Mouse (Mus musculus) midbrain, embryonic 12.5 days (tissue): Measurements from ENCODE around the gene Supt5. TPM values are rescaled to one million over a fixed set of nuclear protein-coding genes. Genes with fewer than 3 reads are reported as not detected.

Experiments
- ATAC-seq: fragments of 200-750 bp; cut with Nextera tagmentation; 2 replicates; pipeline ENCODE4 v1.8.0; 2017; ENCODE audit warnings: low read depth, moderate TSS enrichment, moderate library complexity; ENCODE audit not compliant: low FRiP score
- H3K27ac ChIP-seq: fragments of 300-500 bp; sonication (generic); replicated peaks from 2 replicates; pipeline ENCODE4 v1.5.1; 2016; ENCODE audit warnings: mild to moderate bottlenecking
- H3K27me3 ChIP-seq: fragments of 300-500 bp; sonication (generic); 2 replicates; pipeline ENCODE4 v1.6.1; 2016; ENCODE audit warnings: mild to moderate bottlenecking
- H3K36me3 ChIP-seq: fragments of 300-500 bp; sonication (generic); 2 replicates; pipeline ENCODE4 v1.6.1; 2016
- H3K4me1 ChIP-seq: fragments of 300-500 bp; sonication (generic); 2 replicates; pipeline ENCODE4 v1.6.1; 2016
- H3K4me2 ChIP-seq: fragments of 300-500 bp; sonication (generic); replicated peaks from 2 replicates; pipeline ENCODE4 v1.6.1; 2016; ENCODE audit warnings: mild to moderate bottlenecking, moderate library complexity
- H3K4me3 ChIP-seq: fragments of 300-500 bp; sonication (generic); 2 replicates; pipeline ENCODE4 v1.5.1; 2016; ENCODE audit warnings: mild to moderate bottlenecking
- H3K9ac ChIP-seq: fragments of 300-500 bp; sonication (generic); replicated peaks from 2 replicates; pipeline ENCODE4 v1.6.1; 2016; ENCODE audit warnings: mild to moderate bottlenecking, moderate library complexity
- H3K9me3 ChIP-seq: fragments of 300-500 bp; sonication (generic); 2 replicates; pipeline ENCODE4 v1.6.1; 2016; ENCODE audit warnings: mild to moderate bottlenecking
- WGBS: fragments of 180-500 bp; shearing (Covaris S2); methylation state at CpG from one replicate; pipeline ENCODE4 v1.1.7; 2016; 5-methylcytosine and 5-hydroxymethylcytosine counted together
- polyA plus RNA-seq: library from polyadenylated mRNA; unstranded; fragments of >200 nt; fragmentation: Nextera tagmentation; extraction: Ambion mirVana; gene quantifications from 2 replicates; pipeline ENCODE4 v1.2.1, GENCODE M21; 2016

Gene Supt5
- polyA plus RNA-seq, 1 experiment from 2014 or later, result 105 TPM

DNA sequence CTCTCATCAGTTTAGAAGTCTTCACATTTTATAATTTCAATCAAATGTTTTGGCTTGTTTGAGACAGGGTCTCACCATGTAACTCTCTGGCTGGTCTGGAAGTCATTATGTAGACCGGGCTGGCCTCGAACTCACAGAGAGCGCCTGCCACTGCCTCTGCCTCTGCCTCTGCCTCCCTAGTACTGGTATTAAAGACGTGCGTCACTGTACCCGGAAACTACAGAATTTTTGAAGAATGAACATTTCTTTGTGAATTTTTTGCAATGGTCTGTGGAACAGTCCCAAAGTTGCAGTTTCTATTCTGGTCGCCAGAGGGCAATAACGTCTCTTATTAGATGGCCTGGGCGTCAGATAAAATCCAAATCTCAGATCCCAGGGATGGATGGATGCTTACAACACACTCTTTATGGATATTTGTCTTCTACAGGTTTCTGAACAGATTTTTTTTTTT is 34.6 kb upstream of the Supt5 start:
- peak overlapping the region; percentile 81 for H3K4me3 ChIP-seq
- H3K9ac ChIP-seq, result no peak overlapping the region
- ATAC-seq, result 0 out of 2 replicates have a peak, but pooled peaks have one; percentile 3
- peaks cover 20% of the 10 kb centered on the region; the same call in 1 of the 2 replicates for H3K36me3 ChIP-seq
- H3K9me3 ChIP-seq, result no peaks in the 10 kb centered on the region
- H3K27ac ChIP-seq, result peak overlapping the region; percentile 91
- peaks cover 16% of the 10 kb centered on the region for H3K27me3 ChIP-seq
- WGBS, result under 1% methylated on average over 9 of the region's 9 CpGs
- H3K4me1 ChIP-seq, result peaks cover 52% of the 10 kb centered on the region
- peak overlapping the region; percentile 87 for H3K4me2 ChIP-seq

DNA sequence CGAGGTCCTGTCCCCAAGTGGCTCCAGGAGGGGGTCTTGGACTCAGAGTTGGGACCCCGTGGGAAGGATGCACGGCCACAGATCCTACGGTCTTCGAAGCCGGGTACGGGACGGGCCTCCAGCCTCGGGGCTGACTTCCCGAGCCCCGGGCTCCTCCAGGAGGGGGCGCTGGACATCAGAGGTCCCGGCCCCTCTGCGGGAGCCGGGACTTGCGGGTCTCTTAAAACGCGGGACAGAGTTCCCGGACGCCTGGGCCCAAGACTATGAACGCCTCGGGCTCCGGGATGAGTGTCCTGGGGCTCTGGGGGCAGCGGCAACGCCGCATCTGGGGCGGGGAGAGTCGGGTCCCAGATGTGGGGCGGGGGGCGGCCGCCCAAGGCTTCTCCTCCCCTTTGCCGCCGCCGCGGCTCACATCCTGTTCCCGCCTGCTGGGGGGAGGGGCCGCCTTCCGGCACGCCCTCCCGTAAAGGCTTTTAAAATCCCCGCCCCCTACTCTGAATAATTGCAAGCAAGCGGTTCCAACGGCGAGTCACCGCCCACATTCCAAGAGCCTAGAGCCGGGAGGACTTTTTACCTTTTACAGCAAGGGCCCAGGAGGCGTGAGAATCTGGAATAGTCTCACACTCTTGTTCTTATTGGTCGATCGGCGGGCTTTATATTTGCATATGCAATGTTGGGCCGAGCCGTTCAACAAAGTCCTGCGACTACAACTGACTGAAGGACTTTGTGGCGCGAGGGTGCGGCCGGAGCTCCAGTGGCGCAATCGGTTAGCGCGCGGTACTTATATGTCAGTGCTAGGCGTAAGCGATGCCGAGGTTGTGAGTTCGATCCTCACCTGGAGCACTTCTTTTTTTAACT is 33.9 kb upstream of the Supt5 start, which contains the start of gene Plekhg2:
Gene Plekhg2, minus strand, starts transcription at position 349 of the 858 bp plus-strand sequence.
- Histone ChIP-seq H3K4me1 (peaks cover 45% of the 10 kb centered on the region), H3K27me3 (peaks cover 9% of the 10 kb centered on the region), H3K36me3 (peaks cover 27% of the 10 kb centered on the region), H3K4me3 (peak within 1 kb of the TSS; percentile 81), H3K27ac (peak within 1 kb of the TSS; percentile 91), H3K9ac (peak within 1 kb of the TSS; percentile 86), H3K9me3 (no peaks in the 10 kb centered on the region), H3K4me2 (peak within 1 kb of the TSS; percentile 87)
- under 1% methylated on average over 56 of the region's 66 CpGs for WGBS
- ATAC-seq, result peak; percentile 82

DNA sequence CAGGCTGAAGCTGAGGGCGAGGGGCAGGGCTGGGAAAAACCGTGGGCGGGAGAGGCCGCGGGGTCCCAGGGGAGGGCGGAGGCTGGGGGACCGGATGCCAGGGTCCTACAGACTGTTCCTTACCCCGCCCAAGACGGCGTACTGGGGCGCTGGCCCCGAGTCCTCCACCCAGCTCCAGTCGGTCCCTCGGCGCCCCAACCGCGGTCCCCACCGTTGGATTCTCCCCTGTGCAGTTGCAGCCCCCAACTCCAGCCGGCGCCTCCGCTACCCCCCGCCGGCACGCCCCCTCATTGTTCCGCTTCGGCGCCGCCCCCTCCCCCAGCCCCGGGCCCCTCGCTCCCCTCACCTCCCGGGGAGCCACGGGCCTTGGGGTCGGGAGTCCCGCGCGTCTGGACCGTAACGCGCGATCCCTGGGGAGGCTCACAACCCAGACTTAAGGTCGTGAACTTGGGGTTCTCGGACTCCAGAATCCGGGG is 33.0 kb upstream of the Supt5 start:
- Histone ChIP-seq H3K4me3 (peak overlapping the region; percentile 81), H3K36me3 (peaks cover 36% of the 10 kb centered on the region), H3K4me2 (peak overlapping the region; percentile 87), H3K9me3 (no peaks in the 10 kb centered on the region), H3K27me3 (0 out of 2 replicates have a peak, but pooled peaks cover 3% of the 10 kb centered on the region), H3K9ac (peak overlapping the region; percentile 86), H3K4me1 (peaks cover 40% of the 10 kb centered on the region), H3K27ac (peak overlapping the region; percentile 91)
- ATAC-seq, result no peak
- WGBS, result 1% methylated on average over 37 of the region's 43 CpGs

DNA sequence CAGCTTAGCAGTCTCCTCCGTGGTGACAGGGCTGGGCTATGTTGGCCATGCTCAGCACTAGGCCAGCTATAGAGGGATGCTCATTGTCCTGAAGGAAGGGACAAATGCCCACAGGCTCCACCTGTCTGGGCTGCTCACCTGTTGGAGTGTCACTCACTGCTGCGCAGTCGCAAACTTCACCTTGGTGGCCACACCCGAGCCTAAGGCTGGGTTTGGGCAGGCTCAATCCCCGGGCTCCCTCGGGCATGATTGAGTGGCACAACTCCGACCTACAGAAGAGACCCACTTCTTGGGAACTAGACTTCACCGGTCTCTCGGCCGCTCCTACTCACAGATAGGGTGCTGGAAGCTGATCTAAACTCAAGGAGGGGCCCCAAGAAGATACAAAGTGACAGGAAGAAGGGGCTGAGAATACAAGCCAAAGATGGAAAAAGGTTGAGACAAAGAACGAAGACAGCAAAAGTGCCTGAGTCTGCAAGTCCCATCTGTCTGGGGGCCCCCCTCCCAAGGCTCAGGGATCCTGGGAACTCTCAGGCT is 32.5 kb upstream of the Supt5 start:
- 12% methylated on average over 11 of the region's 11 CpGs for WGBS

DNA sequence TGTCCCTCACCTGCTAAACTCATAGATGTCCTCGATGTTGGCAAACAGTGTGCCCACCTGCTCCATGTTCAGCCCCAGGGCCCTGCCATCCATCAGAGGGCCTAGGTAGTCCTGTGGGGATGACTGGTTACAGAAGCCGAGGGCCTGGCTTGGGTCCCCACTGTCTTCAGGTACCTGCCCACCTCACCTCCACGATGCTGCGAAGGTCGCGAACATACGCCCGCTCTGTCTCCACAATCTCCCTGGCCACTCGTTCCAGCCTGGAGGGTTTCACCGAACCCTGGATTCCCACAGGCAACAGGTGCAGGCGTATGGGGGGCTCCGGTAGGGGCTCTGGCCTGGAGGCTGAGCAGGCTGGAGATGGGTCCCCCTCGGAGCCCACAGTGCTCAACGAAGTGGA is 31.5 kb upstream of the Supt5 start:
- Histone ChIP-seq H3K27me3 (no peaks in the 10 kb centered on the region), H3K4me1 (peaks cover 28% of the 10 kb centered on the region), H3K9me3 (no peaks in the 10 kb centered on the region), H3K4me3 (peak overlapping the region; percentile 81), H3K4me2 (peak overlapping the region; percentile 87), H3K27ac (no peak overlapping the region), H3K36me3 (peaks cover 50% of the 10 kb centered on the region), H3K9ac (peak overlapping the region; percentile 86)
- 95% methylated on average over 14 of the region's 14 CpGs for WGBS
- ATAC-seq, result no peak

More for the DNA sequence above, 32.5 kb upstream of the Supt5 start:
- ATAC-seq, result no peak
- Histone ChIP-seq H3K9ac (peak overlapping the region; percentile 86), H3K4me3 (peak overlapping the region; percentile 81), H3K4me2 (peak overlapping the region; percentile 87), H3K27ac (peak overlapping the region; percentile 91), H3K36me3 (peaks cover 41% of the 10 kb centered on the region), H3K27me3 (no peaks in the 10 kb centered on the region), H3K9me3 (no peaks in the 10 kb centered on the region), H3K4me1 (peaks cover 35% of the 10 kb centered on the region)

DNA sequence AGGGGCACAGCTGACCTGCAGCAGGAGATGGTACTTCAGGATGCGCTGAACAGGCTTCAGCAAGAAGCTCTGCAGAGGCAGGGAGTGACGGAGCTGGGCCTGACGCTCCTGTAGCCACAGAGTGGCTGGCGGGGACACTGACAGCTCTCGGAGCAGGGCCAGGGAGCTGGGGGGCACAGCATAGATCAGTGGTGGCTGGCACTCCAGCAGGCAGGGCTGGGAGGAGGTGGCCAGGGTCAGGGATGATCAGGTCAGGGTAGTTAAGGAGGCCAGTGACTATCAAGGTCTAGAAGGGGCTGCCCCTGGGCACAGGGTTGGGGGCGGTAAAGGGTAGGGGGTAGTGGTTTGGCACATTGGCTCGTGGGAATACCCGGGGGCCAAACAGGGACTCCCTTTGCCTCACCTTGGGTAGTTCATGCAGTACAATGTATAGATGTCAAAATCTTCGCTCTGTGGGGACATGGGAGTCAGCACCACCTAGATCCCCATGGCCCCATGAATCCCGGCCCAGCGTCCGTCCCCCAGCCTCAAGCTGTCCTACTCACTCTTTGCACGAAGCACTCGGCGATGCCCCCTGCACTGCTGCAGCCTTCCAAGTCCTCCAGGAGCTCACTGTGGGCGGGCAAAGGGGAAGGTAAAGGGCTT is 29.9 kb upstream of the Supt5 start:
- Histone ChIP-seq H3K9ac (peak overlapping the region; percentile 16; the same call in 1 of the 2 replicates), H3K9me3 (no peaks in the 10 kb centered on the region), H3K4me2 (no peak overlapping the region), H3K27me3 (no peaks in the 10 kb centered on the region), H3K4me3 (no peak overlapping the region), H3K27ac (no peak overlapping the region), H3K4me1 (peaks cover 25% of the 10 kb centered on the region), H3K36me3 (peaks cover 65% of the 10 kb centered on the region)
- ATAC-seq, result no peak
- 92% methylated on average over 16 of the region's 16 CpGs for WGBS

DNA sequence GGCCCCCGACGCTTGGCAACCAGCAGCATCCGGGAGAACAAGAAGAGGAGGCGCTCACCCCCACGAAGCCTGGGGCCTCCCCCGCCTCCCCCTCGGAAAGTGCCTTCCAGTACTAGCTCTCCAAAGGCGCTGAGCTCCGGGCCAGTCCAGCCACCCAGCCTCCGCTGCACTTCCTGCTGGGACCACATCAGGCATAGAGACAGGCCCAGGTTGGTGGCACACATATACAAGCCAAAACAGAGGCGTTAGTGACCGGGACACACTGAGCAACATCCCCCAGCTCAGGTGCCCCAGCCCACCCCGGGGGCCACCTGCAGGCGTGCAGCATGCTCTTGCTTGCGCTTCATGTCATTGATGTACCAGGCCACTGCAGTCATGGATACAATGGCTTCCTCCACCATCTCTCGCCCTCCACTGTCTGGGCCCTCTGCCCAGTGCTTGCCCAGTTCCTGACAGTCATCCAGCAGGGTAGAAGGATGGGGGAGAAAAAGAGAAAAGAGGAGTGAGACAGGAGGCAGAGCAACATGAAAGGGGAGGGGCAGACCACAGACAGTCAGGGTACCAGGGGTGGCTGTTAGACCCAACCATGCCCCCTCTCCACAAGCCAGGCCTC is 29.2 kb upstream of the Supt5 start:
- Histone ChIP-seq H3K27ac (no peak overlapping the region), H3K4me1 (peaks cover 25% of the 10 kb centered on the region), H3K4me2 (no peak overlapping the region), H3K27me3 (no peaks in the 10 kb centered on the region), H3K36me3 (peaks cover 68% of the 10 kb centered on the region), H3K4me3 (no peak overlapping the region), H3K9me3 (no peaks in the 10 kb centered on the region), H3K9ac (0 out of 2 replicates have a peak overlapping the region, but pooled peaks have one; percentile 16)
- no peak for ATAC-seq
- 91% methylated on average over 16 of the region's 16 CpGs for WGBS

DNA sequence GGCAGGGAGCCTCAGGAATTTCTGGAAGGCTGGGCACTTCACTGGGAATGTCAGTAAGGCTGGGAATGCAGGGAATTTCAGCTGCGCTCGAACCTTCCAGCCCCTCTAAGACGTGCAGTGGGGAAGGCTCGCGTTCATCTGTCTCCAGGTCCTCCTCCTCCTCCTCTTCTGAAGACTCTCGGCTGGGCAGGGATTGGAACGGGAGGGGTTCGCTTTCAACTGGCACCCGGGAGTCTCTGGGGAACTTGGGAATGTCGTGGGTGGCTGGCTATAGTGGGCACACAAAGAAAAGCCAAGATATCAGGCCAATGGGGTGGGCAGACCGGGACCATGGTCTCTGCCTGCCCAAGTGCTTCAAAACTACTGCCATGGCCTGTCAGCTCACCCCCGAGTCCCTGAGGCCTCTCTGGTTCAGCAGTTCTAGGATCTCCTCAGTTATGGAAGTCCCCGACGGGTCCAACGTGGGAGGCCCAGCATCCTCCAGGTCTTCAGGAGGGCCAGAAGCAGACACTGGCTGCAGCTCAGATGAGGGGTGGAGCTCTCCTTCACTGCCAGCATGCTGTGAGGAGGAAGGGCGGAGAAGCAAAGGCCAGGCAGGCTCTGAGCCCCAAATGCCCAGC is 24.0 kb upstream of the Supt5 start:
- 92% methylated on average over 16 of the region's 16 CpGs for WGBS
- Histone ChIP-seq H3K9me3 (no peaks in the 10 kb centered on the region), H3K36me3 (peaks cover 77% of the 10 kb centered on the region), H3K4me1 (peaks cover 15% of the 10 kb centered on the region), H3K4me3 (no peak overlapping the region), H3K4me2 (no peak overlapping the region), H3K27ac (no peak overlapping the region), H3K9ac (no peak overlapping the region), H3K27me3 (no peaks in the 10 kb centered on the region)
- no peak for ATAC-seq

DNA sequence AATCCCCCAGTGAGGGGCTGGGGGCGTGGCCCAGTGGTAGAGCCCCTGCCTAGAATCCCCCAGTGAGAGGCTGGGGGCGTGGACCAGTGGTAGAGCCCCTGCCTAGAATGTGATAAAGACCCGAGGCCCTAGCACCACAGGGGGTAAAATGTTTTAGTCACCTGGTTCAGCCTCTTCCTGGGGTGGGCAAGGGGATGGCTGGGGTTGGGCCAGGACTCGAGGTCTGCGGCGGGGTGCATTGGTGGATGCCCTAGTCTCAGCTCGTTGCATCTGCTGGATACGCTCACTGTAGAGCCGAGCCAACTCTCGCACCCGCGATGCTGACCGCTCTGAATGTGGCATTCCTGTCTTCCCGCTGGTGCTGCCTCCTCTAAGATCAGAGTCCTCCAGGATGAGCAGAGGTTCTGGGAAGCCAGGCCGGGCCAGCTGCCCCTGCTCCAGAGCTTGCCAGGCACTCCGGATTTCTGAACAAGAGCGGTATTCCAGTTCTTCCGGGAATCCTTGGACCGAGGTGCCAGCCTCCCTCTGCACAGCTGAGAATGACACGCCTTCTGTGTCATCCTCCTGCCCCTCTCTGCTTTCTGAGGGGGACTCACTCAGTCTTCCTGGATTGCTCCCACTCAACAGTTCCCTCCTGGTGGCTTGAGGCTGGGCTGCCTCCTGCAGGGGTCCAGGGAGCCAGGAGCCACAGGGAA is 23.2 kb upstream of the Supt5 start:
- Histone ChIP-seq H3K36me3 (peaks cover 69% of the 10 kb centered on the region), H3K4me2 (no peak overlapping the region), H3K9me3 (no peaks in the 10 kb centered on the region), H3K9ac (no peak overlapping the region), H3K27ac (no peak overlapping the region), H3K4me1 (peaks cover 22% of the 10 kb centered on the region), H3K27me3 (no peaks in the 10 kb centered on the region), H3K4me3 (no peak overlapping the region)
- WGBS, result 95% methylated on average over 20 of the region's 20 CpGs
- ATAC-seq, result no peak

DNA sequence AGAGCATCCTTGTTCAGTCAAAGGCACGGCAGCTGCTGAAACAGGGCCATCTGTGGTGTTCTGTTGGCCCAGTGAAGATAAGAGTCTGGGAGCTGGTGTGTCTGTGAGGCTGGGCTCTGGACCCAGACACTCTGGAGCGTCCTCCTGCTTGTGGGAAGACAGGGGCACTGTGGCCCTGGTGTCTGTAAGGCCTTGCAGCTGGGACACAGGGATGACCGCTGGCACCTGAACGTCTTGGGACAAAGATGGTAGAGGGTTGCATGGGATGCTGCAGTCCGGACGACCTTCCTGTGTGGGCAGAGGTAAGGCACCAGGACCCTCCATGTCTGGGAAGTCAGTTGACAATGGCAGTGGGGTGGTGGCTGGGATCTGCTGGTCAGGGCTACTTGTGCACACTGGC is 21.7 kb upstream of the Supt5 start:
- H3K4me3 ChIP-seq, result no peak overlapping the region
- no peak for ATAC-seq
- no peak overlapping the region for H3K4me2 ChIP-seq
- H3K9ac ChIP-seq, result no peak overlapping the region
- peaks cover 26% of the 10 kb centered on the region for H3K4me1 ChIP-seq
- WGBS, result 89% methylated on average over 6 of the region's 6 CpGs
- no peaks in the 10 kb centered on the region for H3K27me3 ChIP-seq
- no peaks in the 10 kb centered on the region for H3K9me3 ChIP-seq
- H3K36me3 ChIP-seq, result peaks cover 60% of the 10 kb centered on the region
- H3K27ac ChIP-seq, result no peak overlapping the region

DNA sequence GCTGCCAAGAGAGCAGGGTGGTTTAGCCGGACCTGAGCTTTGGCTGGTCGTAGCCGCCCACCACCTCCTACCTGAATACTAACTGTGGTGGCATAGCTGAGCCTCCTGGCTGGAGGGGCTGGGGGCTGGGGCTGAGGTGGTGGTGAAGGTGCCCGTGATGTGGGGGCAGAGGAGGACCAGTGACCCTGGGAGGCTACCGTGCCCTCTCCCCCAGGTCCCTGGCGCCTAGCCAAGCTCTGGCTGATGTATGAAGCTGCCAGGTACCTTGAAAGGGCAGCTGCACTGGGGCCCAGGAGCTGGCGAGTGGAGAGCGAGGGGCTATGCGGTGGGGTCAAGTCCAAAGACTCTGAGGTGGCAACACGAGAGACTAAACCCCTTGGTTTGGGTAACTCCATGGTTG is 21.3 kb upstream of the Supt5 start:
- Histone ChIP-seq H3K9ac (no peak overlapping the region), H3K27me3 (no peaks in the 10 kb centered on the region), H3K27ac (no peak overlapping the region), H3K4me1 (peaks cover 26% of the 10 kb centered on the region), H3K36me3 (peaks cover 59% of the 10 kb centered on the region), H3K9me3 (no peaks in the 10 kb centered on the region), H3K4me3 (no peak overlapping the region), H3K4me2 (no peak overlapping the region)
- 96% methylated on average over 10 of the region's 10 CpGs for WGBS
- no peak for ATAC-seq
